Mouse (Mus musculus) NIH3T3 (cell line): ENCODE results near the gene Ntn5.

Experiments
- DNase-seq: peaks from one replicate; pipeline ENCODE4 v3.0.0-alpha.2; 2012; ENCODE audit warnings: low read depth

The Ntn5 gene

GRCm38 (mm10) chr7:45699523-45700141 lies 15.8 kb downstream of the Ntn5 start, which contains the start of gene Car11:
Gene Car11 (plus strand): TSS chr7:45699843.
- DNase-seq, result no peak

GRCm38 (mm10) chr7:45700301-45701015 lies 16.6 kb downstream of the Ntn5 start:
- DNase-seq, result peak; percentile 92

GRCm38 (mm10) chr7:45701072-45701471 lies 17.2 kb downstream of the Ntn5 start:
- no peak for DNase-seq

- DNase-seq, result no peak
Measured at GRCm38 (mm10) chr7:45701607-45702006, 17.8 kb downstream of the Ntn5 start.

- DNase-seq, result no peak
Measured at GRCm38 (mm10) chr7:45702316-45702715, 18.5 kb downstream of the Ntn5 start.

GRCm38 (mm10) chr7:45702809-45703520 lies 19.1 kb downstream of the Ntn5 start:
- DNase-seq, result no peak

GRCm38 (mm10) chr7:45703521-45704033 lies 19.8 kb downstream of the Ntn5 start:
- DNase-seq, result no peak

GRCm38 (mm10) chr7:45704046-45704559 lies 20.3 kb downstream of the Ntn5 start:
- DNase-seq, result peak; percentile 74

- peak; percentile 99 for DNase-seq
Measured at GRCm38 (mm10) chr7:45704730-45705442, 21.1 kb downstream of the Ntn5 start, which contains the start of gene Dbp. Gene Dbp (plus strand): TSS chr7:45705088.

GRCm38 (mm10) chr7:45705443-45705864 lies 21.6 kb downstream of the Ntn5 start:
- DNase-seq, result no peak

- peak; percentile 80 for DNase-seq
Measured at GRCm38 (mm10) chr7:45705873-45706281, 22.1 kb downstream of the Ntn5 start.

GRCm38 (mm10) chr7:45706721-45707241 lies 23.0 kb downstream of the Ntn5 start:
- peak; percentile 85 for DNase-seq

GRCm38 (mm10) chr7:45707375-45707967 lies 23.6 kb downstream of the Ntn5 start:
- peak; percentile 92 for DNase-seq

- DNase-seq, result no peak
Measured at GRCm38 (mm10) chr7:45708221-45708761, 24.5 kb downstream of the Ntn5 start.

- DNase-seq, result no peak
Measured at GRCm38 (mm10) chr7:45709036-45709435, 25.2 kb downstream of the Ntn5 start.

GRCm38 (mm10) chr7:45709677-45710355 lies 26.0 kb downstream of the Ntn5 start:
- no peak for DNase-seq

GRCm38 (mm10) chr7:45710477-45711191 lies 26.8 kb downstream of the Ntn5 start:
- DNase-seq, result no peak

- DNase-seq, result no peak
Measured at GRCm38 (mm10) chr7:45711316-45712021, 27.6 kb downstream of the Ntn5 start.
